Mouse (Mus musculus) lung, embryonic 15.5 days (tissue): ENCODE results near the gene Riiad1. TPM values are rescaled to one million over a fixed set of nuclear protein-coding genes. Genes with fewer than 3 reads are reported as not detected.

ENCODE experiments used
- ATAC-seq: fragments of 200-750 bp; cut with Nextera tagmentation; 2 replicates; pipeline ENCODE4 v1.8.0; 2017; ENCODE audit warnings: moderate number of reproducible peaks, borderline replicate concordance; ENCODE audit not compliant: low FRiP score, low TSS enrichment; ENCODE audit errors: extremely low read depth
- H3K27ac ChIP-seq: fragments of 300-500 bp; sonication (generic); 2 replicates; pipeline ENCODE4 v1.5.1; 2015; ENCODE audit warnings: moderate library complexity, mild to moderate bottlenecking, inconsistent platforms
- H3K27me3 ChIP-seq: fragments of 300-500 bp; sonication (generic); 2 replicates; pipeline ENCODE4 v1.6.1; 2015; ENCODE audit warnings: inconsistent platforms
- H3K36me3 ChIP-seq: fragments of 300-500 bp; sonication (generic); 2 replicates; pipeline ENCODE4 v1.6.1; 2015; ENCODE audit warnings: inconsistent platforms
- H3K4me1 ChIP-seq: fragments of 300-500 bp; sonication (generic); 2 replicates; pipeline ENCODE4 v1.6.1; 2015; ENCODE audit warnings: inconsistent platforms
- H3K4me2 ChIP-seq: fragments of 300-500 bp; sonication (generic); 2 replicates; pipeline ENCODE4 v1.6.1; 2015; ENCODE audit warnings: inconsistent platforms, mild to moderate bottlenecking, moderate library complexity
- H3K4me3 ChIP-seq: fragments of 300-500 bp; sonication (generic); 2 replicates; pipeline ENCODE4 v1.5.1; 2015; ENCODE audit warnings: mild to moderate bottlenecking, inconsistent platforms
- H3K9ac ChIP-seq: fragments of 300-500 bp; sonication (generic); 2 replicates; pipeline ENCODE4 v1.6.1; 2015; ENCODE audit warnings: inconsistent platforms
- H3K9me3 ChIP-seq: fragments of 300-500 bp; sonication (generic); 2 replicates; pipeline ENCODE4 v1.6.1; 2016; ENCODE audit warnings: inconsistent platforms
- WGBS: fragments of 180-500 bp; shearing (Covaris S2); methylation state at CpG from one replicate; pipeline ENCODE4 v1.1.7; 2015; 5-methylcytosine and 5-hydroxymethylcytosine counted together
- polyA plus RNA-seq: library from polyadenylated mRNA; unstranded; fragments of >200 nt; fragmentation: Nextera tagmentation; extraction: Ambion mirVana; gene quantifications from 2 replicates; pipeline ENCODE4 v1.2.1, GENCODE M21; 2015

Gene Riiad1
- polyA plus RNA-seq, 1 experiment from 2014 or later: 7.8 TPM

DNA sequence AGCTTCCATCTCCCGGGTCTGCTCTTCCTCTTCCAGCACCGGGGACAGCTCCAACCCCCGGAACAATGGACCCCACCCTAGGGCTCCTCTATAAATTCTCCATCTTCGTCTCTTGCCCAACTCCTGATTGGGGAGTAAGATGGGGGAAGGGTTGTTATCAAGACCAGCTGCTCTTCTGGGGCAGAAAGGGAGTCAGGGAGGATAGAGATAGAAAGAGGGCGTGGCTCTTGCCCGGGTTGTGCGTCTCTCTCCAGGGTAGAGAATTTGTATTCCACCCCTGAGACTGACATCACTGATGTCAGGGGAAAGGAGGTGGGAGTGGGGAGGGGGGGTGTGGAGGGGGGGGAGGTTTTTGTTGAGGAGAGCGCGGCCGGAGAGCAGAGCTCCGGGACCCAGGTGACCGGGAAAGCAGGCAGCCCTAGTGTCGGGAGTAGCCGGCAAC, 2.1 kb downstream of the Riiad1 start, which contains the start of gene Celf3:
Gene Celf3 (plus strand): TSS at position 315 of the 442 bp plus-strand sequence.
- H3K36me3 ChIP-seq: no peaks in the 10 kb centered on the region
- ATAC-seq: peak; percentile 21; the same call in 1 of the 2 replicates
- 2% methylated on average over 14 of the region's 14 CpGs for WGBS

DNA sequence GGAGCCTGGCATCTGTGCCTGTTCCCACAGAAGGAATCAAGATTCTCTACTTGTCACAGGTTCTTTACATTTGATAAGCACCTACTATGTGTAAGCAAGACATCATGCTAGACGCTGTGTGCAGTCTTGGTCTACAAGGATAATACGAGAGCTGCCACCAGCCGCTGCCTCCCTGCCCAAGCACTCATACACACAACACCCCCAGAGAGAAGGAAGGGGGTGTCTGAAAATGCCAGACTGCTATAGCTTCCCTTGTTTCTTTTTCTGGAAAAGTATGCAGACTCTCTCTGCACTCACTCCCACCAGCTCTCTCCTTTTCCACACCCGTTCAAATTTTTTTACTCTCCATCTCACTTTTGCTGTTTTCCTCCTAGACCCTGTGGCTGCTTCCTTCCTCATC, 2.7 kb downstream of the Riiad1 start:
- peaks cover 8% of the 10 kb centered on the region for H3K4me1 ChIP-seq
- H3K9me3 ChIP-seq: no peaks in the 10 kb centered on the region
- H3K36me3 ChIP-seq: no peaks in the 10 kb centered on the region
- H3K27ac ChIP-seq: no peak overlapping the region
- peaks cover 29% of the 10 kb centered on the region for H3K27me3 ChIP-seq
- WGBS: 57% methylated on average over 4 of the region's 4 CpGs
- no peak for ATAC-seq
- no peak overlapping the region for H3K4me2 ChIP-seq
- H3K4me3 ChIP-seq: no peak overlapping the region
- H3K9ac ChIP-seq: no peak overlapping the region

More for the DNA sequence above, 2.1 kb downstream of the Riiad1 start, which contains the start of gene Celf3:
- peaks cover 3% of the 10 kb centered on the region; the same call in 1 of the 2 replicates for H3K4me1 ChIP-seq
- H3K9me3 ChIP-seq: no peaks in the 10 kb centered on the region
- no peak within 1 kb of the TSS for H3K9ac ChIP-seq
- peaks cover 29% of the 10 kb centered on the region for H3K27me3 ChIP-seq
- no peak within 1 kb of the TSS for H3K4me2 ChIP-seq
- no peak within 1 kb of the TSS for H3K27ac ChIP-seq
- H3K4me3 ChIP-seq: no peak within 1 kb of the TSS

DNA sequence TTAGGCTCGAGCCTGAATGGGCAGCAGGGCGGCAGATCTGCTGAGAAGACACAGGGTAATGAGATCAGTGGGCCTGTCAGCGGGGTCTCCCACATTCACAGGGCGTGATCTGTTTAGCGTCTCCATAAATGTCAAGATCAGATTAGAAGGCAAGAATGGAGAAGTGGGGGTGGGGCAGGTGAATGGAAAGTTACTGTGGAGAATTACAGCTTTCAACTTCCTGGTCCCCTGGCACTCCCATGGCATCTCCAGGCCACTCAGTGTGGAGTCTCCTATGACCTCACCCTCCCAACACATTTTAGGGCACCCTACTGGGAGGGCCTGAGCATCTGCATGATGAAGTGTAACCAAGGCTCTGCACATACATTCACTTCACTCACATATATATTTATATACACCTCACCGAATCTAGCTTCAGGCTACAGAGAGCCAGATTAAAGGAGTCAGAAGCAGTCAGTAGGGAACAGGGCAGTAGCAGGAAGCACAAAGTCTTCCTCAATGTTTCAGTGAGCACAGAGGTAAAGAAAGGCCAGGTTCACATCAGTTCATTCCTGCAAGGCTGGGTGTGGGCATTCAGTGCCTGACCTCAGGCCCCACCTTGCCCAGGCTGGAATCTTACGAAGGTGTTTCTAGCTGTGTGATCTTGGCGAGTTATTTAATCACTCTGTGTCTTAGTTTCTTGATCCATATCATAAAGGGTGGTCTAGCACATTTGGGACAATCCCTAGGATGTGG, 3.7 kb downstream of the Riiad1 start:
- no peak for ATAC-seq
- Histone ChIP-seq H3K27me3 (peaks cover 27% of the 10 kb centered on the region), H3K36me3 (no peaks in the 10 kb centered on the region), H3K4me3 (no peak overlapping the region), H3K4me1 (peaks cover 10% of the 10 kb centered on the region), H3K27ac (no peak overlapping the region), H3K9me3 (no peaks in the 10 kb centered on the region), H3K4me2 (no peak overlapping the region), H3K9ac (no peak overlapping the region)
- 51% methylated on average over 8 of the region's 8 CpGs for WGBS

DNA sequence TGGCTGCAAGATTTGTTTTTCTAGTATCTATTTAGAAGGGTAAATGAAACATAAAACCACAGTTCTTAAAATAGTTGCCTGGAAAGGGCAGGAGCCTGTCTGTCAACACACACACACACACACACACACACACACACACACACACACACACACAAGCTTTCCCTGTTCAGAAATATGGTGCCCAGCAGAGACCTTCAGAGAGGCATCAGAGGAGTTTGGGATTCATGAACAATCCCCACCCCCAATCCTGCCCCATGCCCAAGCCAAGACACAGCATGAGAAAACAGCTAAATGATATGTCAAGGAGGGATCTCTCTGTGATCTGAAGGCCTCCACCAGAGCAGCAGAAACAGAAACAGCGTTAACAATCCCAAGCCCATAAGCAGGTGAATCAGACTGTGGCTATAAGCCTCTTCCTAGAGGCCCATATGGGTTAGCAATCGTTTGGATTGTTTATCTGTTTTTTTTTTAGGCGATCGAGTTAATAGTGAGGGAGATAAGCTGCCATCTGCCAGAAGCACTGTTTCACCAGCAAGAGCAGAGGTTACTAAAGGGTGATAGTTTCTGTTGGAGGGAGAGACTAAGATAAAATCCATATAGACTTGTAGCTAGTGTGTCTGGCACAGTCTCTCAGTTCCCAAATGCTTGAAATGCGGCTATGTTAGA, 6.4 kb downstream of the Riiad1 start:
- Histone ChIP-seq H3K4me3 (no peak overlapping the region), H3K9me3 (no peaks in the 10 kb centered on the region), H3K27me3 (peaks cover 4% of the 10 kb centered on the region), H3K4me2 (no peak overlapping the region), H3K27ac (no peak overlapping the region), H3K9ac (no peak overlapping the region), H3K36me3 (no peaks in the 10 kb centered on the region), H3K4me1 (peaks cover 10% of the 10 kb centered on the region)
- no peak for ATAC-seq
- 40% methylated on average over 5 of the region's 5 CpGs for WGBS

DNA sequence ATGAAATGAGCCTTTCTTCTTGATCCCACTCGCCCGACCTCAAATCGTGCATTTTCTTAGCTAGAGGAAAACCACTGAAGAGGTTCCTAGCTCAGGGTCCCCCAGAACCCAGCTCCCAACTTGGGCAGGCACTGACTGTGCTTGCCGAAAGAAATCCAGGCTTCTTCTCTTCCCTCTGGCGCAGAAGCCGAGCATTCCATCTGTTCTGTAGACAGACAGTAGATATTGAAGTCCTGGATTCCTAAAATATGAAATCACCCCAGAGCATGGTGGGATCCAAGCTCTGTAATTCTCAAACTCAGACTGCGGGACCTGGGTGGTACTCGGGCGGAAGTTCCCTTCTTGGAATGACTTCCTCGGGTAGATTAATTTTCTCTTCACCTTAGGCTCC, 7.0 kb downstream of the Riiad1 start:
- Histone ChIP-seq H3K4me3 (no peak overlapping the region), H3K36me3 (no peaks in the 10 kb centered on the region), H3K9ac (no peak overlapping the region), H3K27me3 (no peaks in the 10 kb centered on the region), H3K9me3 (no peaks in the 10 kb centered on the region), H3K4me2 (peak overlapping the region; percentile 48; the same call in 1 of the 2 replicates), H3K4me1 (peaks cover 10% of the 10 kb centered on the region), H3K27ac (no peak overlapping the region)
- no peak for ATAC-seq
- WGBS: 36% methylated on average over 10 of the region's 10 CpGs

DNA sequence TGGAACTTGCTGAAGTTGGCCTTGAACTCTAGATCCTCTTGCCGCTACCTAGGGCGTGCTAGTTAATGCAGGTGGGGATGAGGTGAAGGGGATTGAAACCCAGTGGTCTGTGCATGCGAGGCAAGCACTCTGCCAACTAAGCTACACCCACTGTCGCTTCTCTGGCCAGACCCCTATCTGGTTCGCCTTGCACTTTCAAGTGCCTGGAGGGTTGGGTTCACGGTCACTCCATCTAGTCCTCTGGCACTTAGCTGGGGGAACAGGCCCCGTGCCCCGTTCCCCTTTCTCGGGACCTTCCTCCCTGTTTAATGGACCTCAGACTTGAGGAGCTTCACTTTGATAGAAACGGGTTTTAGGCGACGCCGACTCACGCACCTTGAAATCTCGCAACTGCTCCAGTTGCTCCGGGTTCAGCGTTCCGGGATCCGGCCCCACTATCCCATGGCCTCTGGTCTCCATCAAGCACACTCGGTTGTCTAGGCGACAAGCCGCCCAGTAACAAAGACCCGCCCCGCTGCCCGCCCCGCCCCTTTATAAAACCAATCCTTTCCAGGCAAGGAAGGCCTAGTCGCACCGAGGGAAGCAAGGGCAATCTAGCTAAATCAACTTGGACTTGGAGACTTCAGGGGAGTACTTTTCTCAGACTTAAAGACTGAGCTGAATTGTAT, 7.6 kb downstream of the Riiad1 start:
- Histone ChIP-seq H3K36me3 (no peaks in the 10 kb centered on the region), H3K27ac (no peak overlapping the region), H3K9me3 (no peaks in the 10 kb centered on the region), H3K4me3 (no peak overlapping the region), H3K4me1 (peaks cover 10% of the 10 kb centered on the region), H3K9ac (no peak overlapping the region), H3K27me3 (no peaks in the 10 kb centered on the region), H3K4me2 (peak overlapping the region; percentile 48)
- peak; percentile 81; the same call in 1 of the 2 replicates for ATAC-seq
- 8% methylated on average over 28 of the region's 28 CpGs for WGBS

DNA sequence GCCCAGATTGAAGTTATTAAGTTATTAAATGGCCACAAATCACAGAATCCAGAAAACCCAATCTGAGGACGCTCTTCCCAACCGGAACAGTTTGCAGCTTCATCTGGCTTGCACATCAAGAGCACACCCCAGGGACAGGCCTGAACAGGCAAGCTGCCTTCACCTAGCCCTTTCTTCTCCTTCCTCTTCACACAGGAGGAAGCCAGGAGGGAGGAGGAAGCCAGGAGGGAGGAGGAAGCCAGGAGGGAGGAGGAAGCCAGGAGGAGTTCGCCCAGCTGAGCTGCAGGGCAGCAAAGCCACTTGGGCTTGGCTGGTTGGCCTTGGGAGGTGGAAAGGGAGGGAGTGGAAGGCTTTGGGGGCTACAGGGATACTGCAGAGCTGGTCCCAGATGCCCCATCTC, 11.2 kb downstream of the Riiad1 start:
- no peak overlapping the region for H3K9ac ChIP-seq
- H3K4me1 ChIP-seq: peaks cover 10% of the 10 kb centered on the region
- 46% methylated on average over 3 of the region's 3 CpGs for WGBS
- ATAC-seq: no peak
- no peaks in the 10 kb centered on the region for H3K36me3 ChIP-seq
- no peak overlapping the region for H3K27ac ChIP-seq
- H3K4me2 ChIP-seq: no peak overlapping the region
- H3K9me3 ChIP-seq: no peaks in the 10 kb centered on the region
- no peaks in the 10 kb centered on the region for H3K27me3 ChIP-seq
- no peak overlapping the region for H3K4me3 ChIP-seq

DNA sequence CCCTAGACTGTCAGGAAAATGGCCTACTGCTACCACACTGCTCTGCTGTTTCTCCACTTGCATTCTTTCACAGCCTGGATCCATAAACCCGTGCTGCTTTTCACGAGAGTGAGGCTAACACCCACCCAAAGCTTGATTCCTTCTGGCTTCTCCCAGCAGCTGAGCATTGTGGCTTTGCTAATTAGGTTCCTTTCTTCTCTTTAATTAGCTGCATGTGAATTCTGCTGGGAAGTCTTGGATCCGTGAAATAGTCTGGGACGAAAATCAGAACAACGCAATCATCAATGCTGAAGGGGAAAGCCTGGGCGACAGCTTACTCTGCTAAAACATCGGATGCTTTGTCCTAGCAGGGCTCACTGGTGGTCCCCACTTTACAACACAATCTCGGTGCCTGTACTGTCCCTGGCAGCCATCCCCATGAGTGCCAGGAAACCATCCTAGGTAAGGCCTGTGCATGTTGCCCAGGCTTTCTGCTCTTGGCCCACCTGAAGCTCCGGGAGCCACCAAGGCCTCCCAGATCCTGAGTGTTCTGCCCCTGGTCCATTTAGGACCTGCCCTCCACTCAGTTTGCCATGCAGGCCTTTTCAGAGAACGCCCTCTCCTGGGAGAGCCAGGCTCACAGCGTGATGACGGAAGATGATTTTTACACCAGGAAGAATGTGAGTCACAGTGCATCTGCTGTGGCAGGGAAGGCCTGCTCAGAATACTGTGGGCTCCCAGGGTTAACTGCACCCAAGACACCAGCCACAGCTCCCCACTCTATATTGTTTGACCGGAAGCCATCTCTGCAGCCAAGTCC, 14.3 kb downstream of the Riiad1 start:
- Histone ChIP-seq H3K4me1 (no peaks in the 10 kb centered on the region), H3K9me3 (no peaks in the 10 kb centered on the region), H3K27me3 (no peaks in the 10 kb centered on the region), H3K36me3 (no peaks in the 10 kb centered on the region), H3K9ac (no peak overlapping the region), H3K4me2 (no peak overlapping the region), H3K27ac (no peak overlapping the region), H3K4me3 (no peak overlapping the region)
- WGBS: 77% methylated on average over 13 of the region's 13 CpGs
- ATAC-seq: no peak

DNA sequence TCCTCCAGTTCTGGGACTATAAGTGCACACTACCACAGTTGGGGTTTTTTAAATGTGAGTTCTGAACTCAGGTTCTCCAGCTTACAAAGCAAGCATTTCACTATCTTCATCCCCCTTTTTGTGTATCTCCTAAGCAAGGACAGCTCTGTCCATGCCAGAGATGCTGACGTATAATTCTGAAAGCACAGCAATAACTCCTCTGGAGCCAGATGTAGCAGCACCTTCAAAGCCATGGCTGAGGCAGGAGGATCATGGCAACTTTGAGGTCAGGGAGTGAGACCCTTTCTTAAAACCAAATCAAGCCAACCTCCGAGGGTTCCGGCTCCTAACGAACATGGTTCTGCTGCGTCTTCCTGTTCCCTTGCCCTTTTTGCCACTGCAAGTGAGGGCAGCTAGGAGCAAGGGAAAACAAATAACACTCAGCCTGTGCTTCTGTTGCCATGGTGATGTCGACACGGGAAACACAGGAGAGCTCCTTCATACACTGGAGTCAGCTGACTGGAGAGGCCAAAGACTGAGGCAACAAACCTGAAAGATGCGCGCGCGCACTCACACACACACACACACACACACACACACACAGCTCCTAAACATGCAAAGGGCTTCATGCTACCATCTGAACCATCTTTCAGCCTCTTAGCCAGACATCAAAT, 16.1 kb downstream of the Riiad1 start:
- Histone ChIP-seq H3K27me3 (no peaks in the 10 kb centered on the region), H3K9ac (no peak overlapping the region), H3K27ac (no peak overlapping the region), H3K9me3 (no peaks in the 10 kb centered on the region), H3K36me3 (no peaks in the 10 kb centered on the region), H3K4me1 (no peaks in the 10 kb centered on the region), H3K4me2 (no peak overlapping the region), H3K4me3 (no peak overlapping the region)
- 40% methylated on average over 11 of the region's 11 CpGs for WGBS
- no peak for ATAC-seq

DNA sequence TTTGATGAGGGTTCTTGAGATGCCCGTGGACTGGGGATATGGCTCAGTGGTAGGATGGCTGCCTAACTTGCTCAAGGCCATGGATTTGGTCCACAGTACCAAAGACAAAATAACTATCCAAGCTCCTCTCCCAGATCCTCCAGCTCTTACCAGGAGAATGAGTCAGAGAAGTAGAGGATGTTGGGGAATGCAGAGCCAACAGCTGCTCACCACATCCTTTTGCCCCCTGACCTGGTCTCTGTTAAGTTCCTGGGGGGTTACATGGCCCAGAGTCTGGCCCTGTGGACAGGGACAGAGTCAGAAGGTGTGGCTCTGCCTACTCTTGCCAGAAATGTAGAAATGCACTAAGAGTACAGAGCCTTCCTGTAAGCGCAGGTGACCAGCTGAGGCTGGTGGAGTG, 20.3 kb downstream of the Riiad1 start:
- Histone ChIP-seq H3K9ac (no peak overlapping the region), H3K36me3 (no peaks in the 10 kb centered on the region), H3K4me1 (no peaks in the 10 kb centered on the region), H3K4me2 (no peak overlapping the region), H3K9me3 (no peaks in the 10 kb centered on the region), H3K27me3 (no peaks in the 10 kb centered on the region), H3K4me3 (no peak overlapping the region), H3K27ac (no peak overlapping the region)
- no peak for ATAC-seq
- 88% methylated on average over 2 of the region's 2 CpGs for WGBS

DNA sequence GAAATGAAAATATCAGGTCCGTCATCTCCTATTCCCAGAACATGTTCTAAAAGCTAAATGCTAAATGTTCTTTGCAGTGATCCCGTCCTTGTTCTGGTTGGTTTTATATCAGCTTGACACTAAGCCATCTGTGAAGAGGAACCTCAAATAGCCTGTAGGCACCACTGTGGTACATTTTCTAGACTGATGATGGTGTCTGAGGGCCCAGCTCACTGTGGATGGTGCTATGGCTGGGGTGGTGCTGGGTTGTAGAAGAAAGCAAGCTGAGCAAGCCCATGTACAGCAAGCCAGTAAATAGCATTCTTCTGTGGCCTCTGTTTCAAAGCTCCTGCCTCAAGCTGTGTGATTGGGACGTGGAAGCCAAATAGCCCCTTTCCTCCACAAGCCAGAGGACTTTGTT, 23.1 kb downstream of the Riiad1 start:
- H3K27ac ChIP-seq: no peak overlapping the region
- 63% methylated on average over 3 of the region's 3 CpGs for WGBS
- H3K4me1 ChIP-seq: no peaks in the 10 kb centered on the region
- no peaks in the 10 kb centered on the region for H3K27me3 ChIP-seq
- peak overlapping the region; percentile 51 for H3K4me2 ChIP-seq
- no peak overlapping the region for H3K9ac ChIP-seq
- no peaks in the 10 kb centered on the region for H3K9me3 ChIP-seq
- H3K4me3 ChIP-seq: no peak overlapping the region
- ATAC-seq: no peak
- no peaks in the 10 kb centered on the region for H3K36me3 ChIP-seq
